Mouse (Mus musculus): ENCODE results near the gene H3f3a.

- no peak for TF ChIP-seq CTCF (IDR thresholded peaks at IDR 0.05; ENCODE audit: borderline replicate concordance, extremely low read depth, insufficient read depth, insufficient read length)
- no peak for TF ChIP-seq POLR2A (IDR thresholded peaks at IDR 0.05; ENCODE audit: borderline replicate concordance, extremely low read depth, insufficient read depth, insufficient read length, poor library complexity, severe bottlenecking)
Observed at GRCm38 (mm10) chr1:180771306-180771705, 42.4 kb downstream of the H3f3a start.
